Mouse (Mus musculus): ENCODE measurements around the gene Nlgn1. TPM values are rescaled to one million over a fixed set of nuclear protein-coding genes. Genes with fewer than 3 reads are reported as not detected.

The Nlgn1 gene
- polyA plus RNA-seq, 1 experiment from 2014 or later = 24.7 TPM

DNA sequence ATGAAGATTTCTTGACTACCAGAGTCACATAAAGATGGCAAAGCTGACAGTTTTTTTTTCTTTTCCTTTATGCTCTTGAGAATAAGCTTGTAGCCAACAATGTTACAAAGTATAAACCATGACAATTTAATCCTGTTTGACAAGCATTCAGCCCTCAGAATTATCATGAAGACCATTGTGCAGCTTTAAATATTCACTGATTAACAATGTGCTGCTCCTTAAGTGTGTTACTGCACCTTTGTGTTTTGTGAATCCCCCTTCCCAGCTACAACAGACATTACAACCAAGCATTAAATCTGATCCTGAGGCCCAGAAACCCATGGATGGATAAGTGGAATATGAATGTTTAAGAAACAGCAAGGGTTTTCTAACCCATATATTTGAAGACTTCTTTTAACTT is 434.8 kb downstream of the Nlgn1 start:
- no peaks in the 10 kb centered on the region for H3K4me1 ChIP-seq (replicated peaks)
- no peak overlapping the region for H3K9ac ChIP-seq
- no peak for ATAC-seq (ENCODE audit: low FRiP score, low read depth)
- no peak overlapping the region for H3K4me2 ChIP-seq
- H3K4me3 ChIP-seq = no peak overlapping the region
- no peaks in the 10 kb centered on the region for H3K27me3 ChIP-seq
- H3K9me3 ChIP-seq = 0 out of 2 replicates have a peak, but pooled peaks cover 6% of the 10 kb centered on the region
- H3K27ac ChIP-seq (replicated peaks) = no peak overlapping the region
- no peaks in the 10 kb centered on the region for H3K36me3 ChIP-seq

DNA sequence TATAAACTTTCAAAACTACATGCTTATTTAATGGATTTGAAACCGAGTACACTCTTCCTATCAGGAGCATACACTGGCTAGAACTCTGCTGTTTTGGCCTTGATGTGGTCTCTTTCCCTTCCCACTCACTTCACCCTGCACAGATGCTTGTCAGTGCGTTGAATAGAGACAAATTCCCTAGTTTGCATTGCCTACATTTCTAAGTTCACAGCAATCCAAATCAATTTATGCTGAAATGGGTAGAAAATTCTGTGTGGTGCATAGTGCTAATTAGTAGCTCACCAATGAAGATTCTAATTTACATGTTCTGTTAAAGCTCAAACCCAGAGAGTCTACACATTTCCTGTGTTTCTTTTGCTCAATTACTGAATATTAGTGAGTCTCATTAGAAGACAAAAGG is 447.5 kb downstream of the Nlgn1 start:
- Histone ChIP-seq H3K27me3 (no peaks in the 10 kb centered on the region), H3K4me3 (no peak overlapping the region), H3K4me1 (replicated peaks) (no peaks in the 10 kb centered on the region), H3K9ac (no peak overlapping the region), H3K9me3 (no peaks in the 10 kb centered on the region), H3K4me2 (no peak overlapping the region), H3K27ac (replicated peaks) (no peak overlapping the region), H3K36me3 (no peaks in the 10 kb centered on the region)
- 68% methylated on average over 2 of the region's 2 CpGs for WGBS
- ATAC-seq (ENCODE audit: low FRiP score, low read depth) = no peak

DNA sequence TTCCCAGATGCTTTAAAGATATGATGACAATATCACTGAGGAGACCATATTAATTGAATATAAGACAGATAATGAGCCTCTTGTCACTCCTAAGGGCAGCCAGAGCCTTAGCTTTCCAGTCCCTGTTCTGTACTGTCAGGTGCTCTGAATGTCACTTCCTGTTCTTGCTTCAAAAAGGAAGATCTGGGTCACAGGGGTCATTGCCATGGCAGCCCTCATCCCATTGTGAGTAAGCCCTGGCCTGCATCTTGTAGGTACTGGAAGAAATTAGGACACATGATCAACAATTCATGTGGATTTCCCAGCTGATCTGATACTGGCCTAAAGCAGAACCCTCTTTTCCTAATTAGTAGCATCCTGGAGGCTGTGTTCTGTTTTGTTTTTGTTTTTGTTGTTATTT is 463.1 kb downstream of the Nlgn1 start:
- no peaks in the 10 kb centered on the region for H3K4me1 ChIP-seq (replicated peaks)
- no peak overlapping the region for H3K9ac ChIP-seq
- H3K27me3 ChIP-seq = no peaks in the 10 kb centered on the region
- no peak overlapping the region for H3K4me2 ChIP-seq
- H3K9me3 ChIP-seq = no peaks in the 10 kb centered on the region
- no peaks in the 10 kb centered on the region for H3K36me3 ChIP-seq
- no peak for ATAC-seq (ENCODE audit: low FRiP score, low read depth)
- no peak overlapping the region for H3K27ac ChIP-seq (replicated peaks)
- H3K4me3 ChIP-seq = no peak overlapping the region

DNA sequence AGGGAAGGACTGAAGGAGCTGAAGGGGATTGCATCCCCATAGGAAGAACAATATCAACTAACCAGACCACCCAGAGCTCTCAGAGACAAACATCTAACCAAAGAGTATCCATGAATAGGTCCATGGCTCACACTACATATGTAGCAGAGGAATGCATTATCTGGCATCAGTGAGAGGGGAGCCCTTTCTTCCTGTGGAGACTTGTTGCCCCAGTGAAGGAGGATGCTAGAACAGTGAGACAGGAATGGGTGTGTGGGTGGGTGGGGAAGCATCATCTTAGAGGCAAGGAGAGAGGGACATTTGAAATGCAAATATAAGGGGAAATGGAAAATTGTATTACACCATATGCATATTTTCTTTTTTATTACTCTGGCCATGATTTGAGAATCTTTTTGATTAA is 473.9 kb downstream of the Nlgn1 start:
- Histone ChIP-seq H3K27me3 (no peaks in the 10 kb centered on the region), H3K9me3 (no peaks in the 10 kb centered on the region), H3K4me2 (no peak overlapping the region), H3K4me1 (replicated peaks) (no peaks in the 10 kb centered on the region), H3K27ac (replicated peaks) (no peak overlapping the region), H3K9ac (no peak overlapping the region), H3K4me3 (no peak overlapping the region), H3K36me3 (no peaks in the 10 kb centered on the region)
- no peak for ATAC-seq (ENCODE audit: low FRiP score, low read depth)

DNA sequence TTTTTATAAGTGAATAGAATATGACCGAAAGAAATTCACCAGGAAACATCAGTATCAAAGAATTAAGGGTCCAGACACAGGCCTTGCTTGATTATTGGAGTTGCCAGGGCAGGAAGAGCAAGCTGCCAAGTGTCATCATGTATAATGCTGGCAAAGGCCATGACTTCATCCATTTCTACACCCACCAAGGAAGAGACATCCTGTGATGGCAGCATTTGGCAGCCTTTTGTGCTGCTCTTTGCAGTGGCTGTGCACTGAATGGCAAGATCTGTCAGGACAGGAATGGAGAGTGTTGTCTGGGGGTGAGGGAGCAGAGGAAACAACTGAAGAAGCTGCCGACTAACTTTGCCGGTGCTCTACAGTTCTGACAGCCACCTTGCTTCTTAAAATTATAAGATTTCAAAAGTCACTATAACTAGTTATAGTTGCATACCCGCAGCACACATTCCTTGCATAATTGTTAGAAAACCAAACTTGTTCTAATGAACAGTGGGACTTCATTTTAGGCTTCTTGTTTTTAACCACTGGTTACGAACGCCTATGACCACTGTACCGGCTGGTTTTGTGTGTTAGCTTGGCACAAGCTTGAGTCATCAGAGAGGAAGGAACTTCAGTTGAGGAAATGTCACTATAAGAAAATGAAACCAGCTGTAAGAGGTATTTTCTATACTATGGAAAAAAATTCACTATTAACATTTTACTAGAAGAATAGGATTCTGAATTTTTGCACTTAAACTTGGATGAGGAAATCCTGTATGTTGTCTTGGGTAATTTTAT is 487.4 kb downstream of the Nlgn1 start:
- ATAC-seq (ENCODE audit: low FRiP score, low read depth) = no peak
- H3K27ac ChIP-seq (replicated peaks) = no peak overlapping the region
- no peaks in the 10 kb centered on the region for H3K9me3 ChIP-seq
- H3K27me3 ChIP-seq = no peaks in the 10 kb centered on the region
- no peak overlapping the region for H3K4me3 ChIP-seq
- no peaks in the 10 kb centered on the region for H3K36me3 ChIP-seq
- H3K4me2 ChIP-seq = no peak overlapping the region
- no peaks in the 10 kb centered on the region for H3K4me1 ChIP-seq (replicated peaks)
- WGBS = 81% methylated on average over 7 of the region's 7 CpGs
- no peak overlapping the region for H3K9ac ChIP-seq

DNA sequence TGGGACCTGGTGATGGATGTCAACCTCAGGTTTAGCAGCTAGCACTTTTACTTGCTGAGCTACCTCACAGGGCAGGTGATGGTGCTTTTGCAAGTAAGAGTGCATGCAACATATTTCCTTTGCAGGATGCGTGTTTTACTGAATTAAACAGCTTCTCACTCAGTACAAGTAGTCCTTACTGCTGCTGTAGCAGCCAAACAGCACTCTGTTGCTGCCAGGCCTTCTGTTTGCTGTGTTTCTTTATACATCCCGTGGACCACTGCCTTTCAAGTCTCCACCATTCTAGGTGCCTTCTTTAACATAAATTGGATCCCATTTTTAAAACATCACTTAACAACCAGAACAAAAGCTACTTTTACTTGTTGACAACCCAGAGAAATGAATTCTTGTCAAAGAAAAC is 502.0 kb downstream of the Nlgn1 start:
- H3K4me1 ChIP-seq (replicated peaks) = no peaks in the 10 kb centered on the region
- no peak overlapping the region for H3K9ac ChIP-seq
- H3K27ac ChIP-seq (replicated peaks) = no peak overlapping the region
- no peak overlapping the region for H3K4me2 ChIP-seq
- ATAC-seq (ENCODE audit: low FRiP score, low read depth) = no peak
- WGBS = 74% methylated on average over 2 of the region's 2 CpGs
- no peaks in the 10 kb centered on the region for H3K9me3 ChIP-seq
- H3K27me3 ChIP-seq = no peaks in the 10 kb centered on the region
- H3K4me3 ChIP-seq = no peak overlapping the region
- no peaks in the 10 kb centered on the region for H3K36me3 ChIP-seq

DNA sequence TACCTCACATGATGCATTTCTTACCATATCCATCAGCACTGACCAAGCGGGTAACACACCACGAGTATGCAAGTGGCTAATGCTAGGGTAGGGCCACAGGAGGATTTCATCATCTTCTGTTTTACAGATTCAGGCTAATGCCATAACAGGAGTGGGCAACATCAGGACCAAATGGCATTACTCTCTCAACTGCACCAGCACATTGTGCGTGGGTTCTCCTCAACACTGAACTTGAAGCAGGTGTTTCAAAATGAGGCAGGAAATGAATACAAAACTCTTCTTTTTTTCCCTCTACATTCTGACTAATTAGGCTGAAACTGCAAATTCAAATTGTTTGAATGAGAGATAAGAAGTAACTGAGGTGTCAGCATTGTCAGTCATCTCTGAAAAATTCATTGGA is 518.9 kb downstream of the Nlgn1 start:
- Histone ChIP-seq H3K9me3 (no peaks in the 10 kb centered on the region), H3K4me1 (replicated peaks) (no peaks in the 10 kb centered on the region), H3K27me3 (no peaks in the 10 kb centered on the region), H3K4me3 (no peak overlapping the region), H3K9ac (no peak overlapping the region), H3K4me2 (no peak overlapping the region), H3K27ac (replicated peaks) (no peak overlapping the region), H3K36me3 (no peaks in the 10 kb centered on the region)
- 89% methylated on average over 3 of the region's 3 CpGs for WGBS
- ATAC-seq (ENCODE audit: low FRiP score, low read depth) = no peak

- peak overlapping the region; percentile 63; the same call in 1 of the 2 replicates for H3K27ac ChIP-seq (replicated peaks)
- H3K4me2 ChIP-seq = peak overlapping the region; percentile 19; the same call in 1 of the 2 replicates
- ATAC-seq (ENCODE audit: low FRiP score, low read depth) = peak; percentile 97
- no peak overlapping the region for H3K9ac ChIP-seq
- no peaks in the 10 kb centered on the region for H3K9me3 ChIP-seq
- peaks cover 12% of the 10 kb centered on the region for H3K4me1 ChIP-seq (replicated peaks)
- no peaks in the 10 kb centered on the region for H3K27me3 ChIP-seq
- H3K4me3 ChIP-seq = no peak overlapping the region
- H3K36me3 ChIP-seq = no peaks in the 10 kb centered on the region
- WGBS = 12% methylated on average over 3 of the region's 3 CpGs
Measured at GRCm38 (mm10) chr3:25807559-25807958, 524.7 kb downstream of the Nlgn1 start.

GRCm38 (mm10) chr3:25781651-25782050 is 550.6 kb downstream of the Nlgn1 start:
- Histone ChIP-seq H3K4me2 (no peak overlapping the region), H3K36me3 (no peaks in the 10 kb centered on the region), H3K4me1 (replicated peaks) (no peaks in the 10 kb centered on the region), H3K4me3 (no peak overlapping the region), H3K27ac (replicated peaks) (no peak overlapping the region), H3K9ac (no peak overlapping the region), H3K9me3 (no peaks in the 10 kb centered on the region), H3K27me3 (no peaks in the 10 kb centered on the region)
- WGBS = 59% methylated on average over 2 of the region's 2 CpGs
- ATAC-seq (ENCODE audit: low FRiP score, low read depth) = no peak

GRCm38 (mm10) chr3:25775437-25775836 is 556.8 kb downstream of the Nlgn1 start:
- Histone ChIP-seq H3K4me1 (replicated peaks) (peaks cover 7% of the 10 kb centered on the region), H3K9me3 (no peaks in the 10 kb centered on the region), H3K4me3 (no peak overlapping the region), H3K27ac (replicated peaks) (no peak overlapping the region), H3K9ac (no peak overlapping the region), H3K4me2 (no peak overlapping the region), H3K27me3 (no peaks in the 10 kb centered on the region), H3K36me3 (no peaks in the 10 kb centered on the region)
- WGBS = 74% methylated on average over 6 of the region's 6 CpGs
- no peak for ATAC-seq (ENCODE audit: low FRiP score, low read depth)

DNA sequence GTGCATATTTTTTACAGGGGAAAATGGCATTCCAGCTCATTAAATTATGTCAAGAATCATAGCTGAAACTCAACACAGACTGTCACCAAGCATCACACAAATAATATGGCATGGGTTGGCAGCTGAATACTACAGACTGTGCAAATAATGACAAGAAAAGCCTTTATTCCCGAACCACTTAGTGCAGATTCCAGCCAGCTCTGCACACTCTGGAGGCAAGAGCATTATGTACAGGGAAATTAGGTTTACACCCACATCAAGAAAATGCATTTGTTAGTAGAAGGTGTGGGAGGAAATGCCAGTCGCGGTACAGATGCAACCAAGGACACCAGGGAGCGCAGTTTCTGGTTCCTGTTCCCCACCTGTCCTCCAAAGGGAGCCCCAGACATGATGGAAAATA is 558.4 kb downstream of the Nlgn1 start:
- 0 out of 2 replicates have a peak, but pooled peaks have one; percentile 59 for ATAC-seq (ENCODE audit: low FRiP score, low read depth)

GRCm38 (mm10) chr3:25773467-25773866 is 558.8 kb downstream of the Nlgn1 start:
- peaks cover 7% of the 10 kb centered on the region for H3K4me1 ChIP-seq (replicated peaks)
- no peak overlapping the region for H3K4me3 ChIP-seq
- H3K4me2 ChIP-seq = no peak overlapping the region
- no peaks in the 10 kb centered on the region for H3K36me3 ChIP-seq
- H3K27me3 ChIP-seq = no peaks in the 10 kb centered on the region
- H3K9ac ChIP-seq = no peak overlapping the region
- H3K27ac ChIP-seq (replicated peaks) = no peak overlapping the region
- no peaks in the 10 kb centered on the region for H3K9me3 ChIP-seq
- ATAC-seq (ENCODE audit: low FRiP score, low read depth) = 0 out of 2 replicates have a peak, but pooled peaks have one; percentile 23

More for the DNA sequence above, 558.4 kb downstream of the Nlgn1 start:
- Histone ChIP-seq H3K27me3 (no peaks in the 10 kb centered on the region), H3K4me1 (replicated peaks) (peaks cover 7% of the 10 kb centered on the region), H3K4me3 (no peak overlapping the region), H3K4me2 (no peak overlapping the region), H3K9me3 (no peaks in the 10 kb centered on the region), H3K36me3 (no peaks in the 10 kb centered on the region), H3K9ac (no peak overlapping the region), H3K27ac (replicated peaks) (no peak overlapping the region)
- WGBS = 57% methylated on average over 4 of the region's 4 CpGs

- 87% methylated on average over 4 of the region's 4 CpGs for WGBS
- H3K36me3 ChIP-seq = no peaks in the 10 kb centered on the region
- no peaks in the 10 kb centered on the region for H3K4me1 ChIP-seq (replicated peaks)
- no peak overlapping the region for H3K4me2 ChIP-seq
- H3K9me3 ChIP-seq = no peaks in the 10 kb centered on the region
- no peak for ATAC-seq (ENCODE audit: low FRiP score, low read depth)
- H3K4me3 ChIP-seq = no peak overlapping the region
- H3K27ac ChIP-seq (replicated peaks) = no peak overlapping the region
- no peak overlapping the region for H3K9ac ChIP-seq
- no peaks in the 10 kb centered on the region for H3K27me3 ChIP-seq
Measured at GRCm38 (mm10) chr3:25763689-25764088, 568.6 kb downstream of the Nlgn1 start.
